Mouse (Mus musculus) olfactory bulb, adult 2 months (tissue): ENCODE results near the gene Slc25a3.

Source experiments
- CTCF ChIP-seq: fragments of 200-500 bp; IDR thresholded peaks from 2 replicates; pipeline ENCODE4 v1.5.1; 2012; ENCODE audit warnings: low read depth, mild to moderate bottlenecking, low read length, moderate library complexity; ENCODE audit not compliant: insufficient read depth
- POLR2A ChIP-seq: fragments of 200-500 bp; IDR thresholded peaks from 2 replicates; pipeline ENCODE4 v1.6.1; 2012; ENCODE audit warnings: mild to moderate bottlenecking, low read depth, low read length, moderate library complexity; ENCODE audit not compliant: insufficient read depth

DNA sequence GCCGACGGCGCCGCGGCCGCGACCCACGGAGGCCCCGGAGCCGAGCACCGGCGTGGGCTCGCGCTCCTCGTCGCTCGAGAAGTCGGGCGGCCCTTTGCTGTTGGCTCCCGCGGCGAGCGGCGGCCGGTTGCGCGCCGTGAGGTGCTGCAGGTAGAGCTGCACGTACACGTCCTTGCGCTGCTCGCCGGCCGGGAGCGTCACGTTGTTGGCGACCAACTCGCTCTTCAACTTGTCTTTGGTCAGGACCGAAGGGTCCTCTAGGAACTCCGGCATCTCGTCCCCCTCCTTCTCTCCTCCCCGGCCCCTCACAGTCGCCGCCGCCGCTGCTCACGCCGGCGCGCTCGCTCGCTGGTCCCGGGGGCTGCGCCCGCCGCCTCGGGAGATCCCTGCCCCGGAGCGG is 47.2 kb upstream of the Slc25a3 start:
- TF ChIP-seq CTCF (no peak), POLR2A (no peak)
